Mouse (Mus musculus) kidney, adult 2 months (tissue): ENCODE results near the gene Nek2. TPM values are rescaled to one million over a fixed set of nuclear protein-coding genes. Genes with fewer than 3 reads are reported as not detected.
A peak's percentile ranks its signal among the peaks of the same experiment; 100 is the strongest.

Source experiments
- DNase-seq: peaks from one replicate; pipeline ENCODE4 v3.0.0; 2021
- H3K27ac ChIP-seq: fragments of 200-500 bp; 2 replicates; pipeline ENCODE4 v1.5.1; 2012; ENCODE audit warnings: low read depth, low read length, control low read depth, inconsistent platforms; ENCODE audit not compliant: insufficient read depth
- H3K27me3 ChIP-seq: fragments of 200-500 bp; replicated peaks from 2 replicates; pipeline ENCODE4 v1.6.1; 2012; ENCODE audit warnings: mild to moderate bottlenecking, moderate library complexity, low read length, inconsistent platforms; ENCODE audit not compliant: control insufficient read depth, insufficient read depth
- H3K36me3 ChIP-seq: fragments of 200-500 bp; 2 replicates; pipeline ENCODE4 v1.6.1; 2012; ENCODE audit warnings: mild to moderate bottlenecking, moderate library complexity, low read length, inconsistent platforms; ENCODE audit not compliant: control insufficient read depth, insufficient read depth
- H3K4me1 ChIP-seq: fragments of 200-500 bp; 2 replicates; pipeline ENCODE4 v1.6.1; 2011; ENCODE audit warnings: low read length; ENCODE audit not compliant: control insufficient read depth, insufficient read depth
- H3K4me3 ChIP-seq: fragments of 200-500 bp; 2 replicates; pipeline ENCODE4 v1.5.1; 2011; ENCODE audit warnings: mild to moderate bottlenecking, low read depth, low read length, control low read depth; ENCODE audit not compliant: insufficient read depth
- CTCF ChIP-seq: fragments of 200-500 bp; conservative IDR thresholded peaks from 2 replicates; pipeline ENCODE4 v1.5.1; 2011; ENCODE audit warnings: low read depth, mild to moderate bottlenecking, control low read depth, low read length, moderate library complexity, mixed read lengths; ENCODE audit not compliant: insufficient read depth, insufficient read length
- POLR2A ChIP-seq: fragments of 200-500 bp; IDR thresholded peaks from one replicate; pipeline ENCODE4 v1.6.1; 2011; ENCODE audit warnings: low read depth, low read length, control low read depth
- WGBS: fragments of 180-500 bp; shearing (Covaris S2); methylation state at CpG from one replicate; pipeline ENCODE4 v1.1.7; 2018; 5-methylcytosine and 5-hydroxymethylcytosine counted together
- polyA plus RNA-seq: library from polyadenylated mRNA; depleted of rRNA; stranded (reverse); fragments of >200 nt; gene quantifications from 2 replicates; pipeline ENCODE4 v1.2.3, GENCODE M21; 2012

Gene Nek2
- polyA plus RNA-seq, 1 experiment, result 0.47 TPM

- Histone ChIP-seq H3K4me3 (no peak overlapping the region), H3K36me3 (no peaks in the 10 kb centered on the region), H3K27ac (no peak overlapping the region), H3K4me1 (no peaks in the 10 kb centered on the region; the same call in 1 of the 2 replicates), H3K27me3 (no peaks in the 10 kb centered on the region)
- TF ChIP-seq CTCF (no peak), POLR2A (no peak)
- no peak for DNase-seq
- WGBS, result 77% methylated on average over 3 of the region's 3 CpGs
Measured at GRCm38 (mm10) chr1:191816596-191816995, 4.6 kb upstream of the Nek2 start.

GRCm38 (mm10) chr1:191817418-191818144, 3.7 kb upstream of the Nek2 start:
- Histone ChIP-seq H3K27ac (no peak overlapping the region), H3K4me1 (peaks cover 2% of the 10 kb centered on the region; the same call in 1 of the 2 replicates), H3K36me3 (no peaks in the 10 kb centered on the region), H3K4me3 (no peak overlapping the region), H3K27me3 (no peaks in the 10 kb centered on the region)
- DNase-seq, result peak; percentile 86
- WGBS, result 37% methylated on average over 19 of the region's 19 CpGs
- no peak for TF ChIP-seq POLR2A
- TF ChIP-seq CTCF, result peak; percentile 98

GRCm38 (mm10) chr1:191818145-191818631, 3.1 kb upstream of the Nek2 start:
- DNase-seq, result no peak
- H3K27me3 ChIP-seq, result no peaks in the 10 kb centered on the region
- H3K27ac ChIP-seq, result no peak overlapping the region
- no peaks in the 10 kb centered on the region for H3K36me3 ChIP-seq
- H3K4me3 ChIP-seq, result no peak overlapping the region
- no peak for TF ChIP-seq POLR2A
- no peak for TF ChIP-seq CTCF
- WGBS, result 38% methylated on average over 6 of the region's 6 CpGs
- peaks cover 2% of the 10 kb centered on the region; the same call in 1 of the 2 replicates for H3K4me1 ChIP-seq

- Histone ChIP-seq H3K27ac (no peak overlapping the region), H3K4me3 (no peak overlapping the region), H3K36me3 (no peaks in the 10 kb centered on the region), H3K27me3 (no peaks in the 10 kb centered on the region), H3K4me1 (peaks cover 2% of the 10 kb centered on the region; the same call in 1 of the 2 replicates)
- TF ChIP-seq POLR2A, result no peak
- no peak for DNase-seq
Measured at GRCm38 (mm10) chr1:191819026-191819425, 2.2 kb upstream of the Nek2 start.

GRCm38 (mm10) chr1:191820951-191821325, 306 bp upstream of the Nek2 start:
- Histone ChIP-seq H3K27me3 (no peaks in the 10 kb centered on the region), H3K4me1 (peaks cover 2% of the 10 kb centered on the region; the same call in 1 of the 2 replicates), H3K27ac (no peak overlapping the region), H3K4me3 (peak overlapping the region; percentile 55), H3K36me3 (no peaks in the 10 kb centered on the region)
- TF ChIP-seq CTCF (no peak), POLR2A (no peak)
- no peak for DNase-seq
- 4% methylated on average over 15 of the region's 15 CpGs for WGBS

- no peak overlapping the region for H3K27ac ChIP-seq
- DNase-seq, result peak; percentile 54
- H3K4me3 ChIP-seq, result no peak overlapping the region
- no peaks in the 10 kb centered on the region for H3K27me3 ChIP-seq
- TF ChIP-seq CTCF (no peak; the same call in 1 of the 2 replicates), POLR2A (no peak)
- H3K4me1 ChIP-seq, result no peaks in the 10 kb centered on the region
- no peaks in the 10 kb centered on the region for H3K36me3 ChIP-seq
- WGBS, result 48% methylated on average over 3 of the region's 3 CpGs
Measured at GRCm38 (mm10) chr1:191829124-191829523, 7.9 kb downstream of the Nek2 start.

GRCm38 (mm10) chr1:191833396-191833795, 12.2 kb downstream of the Nek2 start:
- no peaks in the 10 kb centered on the region for H3K36me3 ChIP-seq
- H3K4me3 ChIP-seq, result no peak overlapping the region
- WGBS, result 93% methylated on average over 6 of the region's 6 CpGs
- H3K27me3 ChIP-seq, result no peaks in the 10 kb centered on the region
- DNase-seq, result no peak
- TF ChIP-seq POLR2A (no peak), CTCF (no peak)
- no peak overlapping the region for H3K27ac ChIP-seq
- peaks cover 5% of the 10 kb centered on the region; the same call in 1 of the 2 replicates for H3K4me1 ChIP-seq
